Mouse (Mus musculus): ENCODE data around the gene Tas2r105. TPM values are rescaled to one million over a fixed set of nuclear protein-coding genes. Genes with fewer than 3 reads are reported as not detected.

The Tas2r105 gene
- not detected for total RNA-seq (2021)
- long read RNA-seq, experiment 1: 0 reads
- long read RNA-seq, experiment 2: 0 reads

DNA sequence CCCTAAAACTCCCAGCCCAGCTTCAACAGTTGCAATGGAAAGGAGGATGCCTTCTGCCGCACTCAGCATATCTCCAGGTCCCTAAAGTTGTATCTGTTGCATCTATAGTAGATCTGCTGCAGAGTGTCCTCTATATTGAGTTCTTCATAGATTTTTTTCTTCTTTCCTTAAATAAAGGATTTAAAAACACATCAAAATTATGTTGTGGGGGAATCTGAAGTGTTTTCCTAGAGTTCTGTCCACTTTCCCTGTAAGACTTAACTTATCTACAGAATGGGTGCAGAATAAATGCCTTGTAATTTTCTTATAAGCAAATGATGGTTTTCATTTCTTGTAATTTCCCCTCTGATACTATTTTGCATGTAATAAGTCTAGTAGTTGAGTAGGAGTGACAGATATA, at the start of gene Tas2r105:
Tas2r105 (minus strand) TSS at position 101 of the 400 bp plus-strand sequence.
- DNase-seq: no peak
- H3K4me3 ChIP-seq: no peak within 1 kb of the TSS
- no peak for TF ChIP-seq CTCF (IDR thresholded peaks at IDR 0.05)
- intact Hi-C loops (cut with DNase I): no loop called here
- H3K27ac ChIP-seq: no peak within 1 kb of the TSS

DNA sequence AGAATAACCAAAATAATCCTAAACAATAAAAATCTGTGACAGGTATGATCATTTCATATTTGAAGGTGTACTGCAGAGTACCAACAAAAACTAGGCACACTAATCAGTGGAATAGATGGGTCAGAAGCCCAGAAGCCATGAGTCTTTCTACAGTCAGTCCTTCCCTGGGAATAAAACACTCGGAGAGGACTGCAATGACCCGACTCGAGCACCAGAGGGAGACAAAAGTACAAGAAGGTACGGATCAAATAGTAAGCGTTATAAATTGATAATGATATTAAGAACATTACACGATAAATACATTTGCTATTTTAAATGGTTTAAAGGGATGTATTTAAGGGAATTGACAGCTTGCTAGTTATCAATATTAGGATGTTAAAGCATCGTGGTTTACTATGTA, 25.5 kb upstream of the Tas2r105 start:
- H3K4me3 ChIP-seq: no peak overlapping the region
- intact Hi-C loops (cut with DNase I): no loop called here
- H3K27ac ChIP-seq: no peak overlapping the region
- DNase-seq: no peak
- TF ChIP-seq CTCF (IDR thresholded peaks at IDR 0.05): no peak

DNA sequence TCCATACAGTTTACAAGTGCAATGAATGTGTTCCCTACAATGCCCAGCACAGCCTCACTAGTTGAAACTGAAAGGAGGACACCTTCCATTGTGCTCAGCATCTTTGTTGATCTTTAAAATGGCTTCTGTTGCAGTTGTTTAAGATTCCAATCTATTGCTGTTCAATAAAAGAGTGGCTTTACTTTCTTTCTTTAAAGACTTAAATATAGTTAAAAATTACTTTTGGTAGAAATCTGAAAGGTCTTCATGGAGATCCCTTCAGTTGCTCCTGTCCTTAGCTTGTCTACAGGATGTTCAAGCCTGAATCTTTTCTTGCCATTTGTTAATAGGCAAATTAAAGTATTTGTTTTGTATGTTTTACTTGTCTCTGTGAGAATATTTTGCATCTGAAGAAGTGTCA, 2.7 kb upstream of the Tas2r105 start, which contains the start of gene Tas2r114:
Tas2r114 (minus strand) TSS at position 101 of the 400 bp plus-strand sequence.
- no peak for DNase-seq
- Histone ChIP-seq H3K27ac (no peak within 1 kb of the TSS), H3K4me3 (no peak within 1 kb of the TSS)
- intact Hi-C loops (cut with DNase I): no loop called here
- no peak for TF ChIP-seq CTCF (IDR thresholded peaks at IDR 0.05)

DNA sequence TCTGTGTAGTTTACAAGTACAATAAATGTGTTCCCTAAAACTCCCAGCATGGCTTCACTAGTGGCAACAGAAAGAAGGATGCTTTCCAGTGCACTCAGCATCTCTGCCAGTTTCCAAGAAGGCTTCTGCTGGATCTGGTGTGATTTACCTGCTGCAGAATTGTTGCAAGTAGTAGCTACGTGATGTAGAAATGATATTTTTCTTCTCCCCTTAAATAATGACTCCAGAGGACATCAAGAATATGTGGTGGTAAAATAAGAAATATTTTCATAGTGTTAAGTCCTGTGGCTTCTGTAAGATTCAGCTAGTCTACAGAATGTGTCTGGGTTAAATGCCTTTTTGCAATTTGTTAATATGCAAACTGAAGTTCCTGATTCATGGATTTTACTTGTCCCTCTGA, 1.7 kb downstream of the Tas2r105 start, which contains the start of gene Tas2r104:
Tas2r104 (minus strand) TSS at position 101 of the 400 bp plus-strand sequence.
- DNase-seq: no peak
- intact Hi-C loops (cut with DNase I): no loop called here
- Histone ChIP-seq H3K27ac (no peak within 1 kb of the TSS), H3K4me3 (no peak within 1 kb of the TSS)
- no peak for TF ChIP-seq CTCF (IDR thresholded peaks at IDR 0.05)

DNA sequence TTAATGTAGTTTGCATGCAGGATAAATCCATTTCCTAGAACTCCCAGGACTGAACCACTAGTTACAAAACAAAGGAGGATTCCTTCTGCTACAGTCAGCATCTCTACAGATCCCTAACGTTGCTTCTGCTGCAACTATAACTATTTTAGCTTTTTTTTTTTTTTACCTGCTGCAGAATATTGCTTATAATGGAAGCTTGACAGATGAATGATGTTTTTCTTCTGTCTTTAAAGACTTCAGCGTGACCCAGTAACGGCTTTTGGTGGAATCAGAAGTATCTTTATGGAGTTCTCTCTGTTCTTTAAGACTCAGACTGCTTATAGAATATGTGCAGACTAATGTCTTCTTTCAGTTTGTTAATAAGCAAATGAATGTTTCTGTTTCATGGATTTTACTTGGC, 8.5 kb downstream of the Tas2r105 start, which contains the start of gene Tas2r106:
Tas2r106 (minus strand) TSS at position 101 of the 400 bp plus-strand sequence.
- DNase-seq: no peak
- TF ChIP-seq CTCF (IDR thresholded peaks at IDR 0.05): no peak
- no peak within 1 kb of the TSS for H3K4me3 ChIP-seq
- intact Hi-C loops (cut with DNase I): no loop called here
- no peak within 1 kb of the TSS for H3K27ac ChIP-seq

DNA sequence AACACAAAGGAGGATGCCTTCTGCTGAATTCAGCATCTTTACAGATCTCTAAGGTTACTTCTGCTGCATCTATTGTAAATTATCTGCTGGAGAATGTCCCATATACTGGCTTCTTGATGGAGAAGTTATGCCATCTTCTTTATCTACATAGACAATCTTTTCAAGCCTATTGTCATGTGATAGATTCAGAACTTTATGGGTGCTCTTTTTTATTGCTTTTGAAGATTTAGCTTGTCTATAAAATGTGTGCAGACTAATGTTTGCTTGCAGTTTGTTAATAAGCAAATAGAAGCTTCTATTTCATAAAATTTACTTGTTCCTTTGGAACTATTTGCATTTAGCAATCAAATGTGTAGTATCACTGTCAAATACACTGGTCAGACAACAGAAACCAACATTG, 27.2 kb downstream of the Tas2r105 start, which contains the start of gene Tas2r107:
Tas2r107 (minus strand) TSS at position 101 of the 400 bp plus-strand sequence.
- no peak for DNase-seq
- TF ChIP-seq CTCF (IDR thresholded peaks at IDR 0.05): no peak
- intact Hi-C loops (cut with DNase I): no loop called here
- H3K4me3 ChIP-seq: no peak within 1 kb of the TSS
- H3K27ac ChIP-seq: no peak within 1 kb of the TSS

Other genes starting within 250 kb of the Tas2r105 start
- gene 5430401F13Rik, start 201.1 kb downstream of the Tas2r105 start, total RNA-seq (2021): not detected
- gene Gm6619, start 201.1 kb downstream of the Tas2r105 start, total RNA-seq (2021): not detected
- not detected for gene Tas2r130, start 56.6 kb downstream of the Tas2r105 start, total RNA-seq (2021)
- not detected for gene Tas2r107, start 27.3 kb downstream of the Tas2r105 start, total RNA-seq (2021)
- not detected for gene Tas2r106, start 8.6 kb downstream of the Tas2r105 start, total RNA-seq (2021)
- not detected for gene Tas2r104, start 1.8 kb downstream of the Tas2r105 start, total RNA-seq (2021)
- gene Tas2r114, start 2.6 kb upstream of the Tas2r105 start, total RNA-seq (2021): not detected